In the genomic region with DNA sequence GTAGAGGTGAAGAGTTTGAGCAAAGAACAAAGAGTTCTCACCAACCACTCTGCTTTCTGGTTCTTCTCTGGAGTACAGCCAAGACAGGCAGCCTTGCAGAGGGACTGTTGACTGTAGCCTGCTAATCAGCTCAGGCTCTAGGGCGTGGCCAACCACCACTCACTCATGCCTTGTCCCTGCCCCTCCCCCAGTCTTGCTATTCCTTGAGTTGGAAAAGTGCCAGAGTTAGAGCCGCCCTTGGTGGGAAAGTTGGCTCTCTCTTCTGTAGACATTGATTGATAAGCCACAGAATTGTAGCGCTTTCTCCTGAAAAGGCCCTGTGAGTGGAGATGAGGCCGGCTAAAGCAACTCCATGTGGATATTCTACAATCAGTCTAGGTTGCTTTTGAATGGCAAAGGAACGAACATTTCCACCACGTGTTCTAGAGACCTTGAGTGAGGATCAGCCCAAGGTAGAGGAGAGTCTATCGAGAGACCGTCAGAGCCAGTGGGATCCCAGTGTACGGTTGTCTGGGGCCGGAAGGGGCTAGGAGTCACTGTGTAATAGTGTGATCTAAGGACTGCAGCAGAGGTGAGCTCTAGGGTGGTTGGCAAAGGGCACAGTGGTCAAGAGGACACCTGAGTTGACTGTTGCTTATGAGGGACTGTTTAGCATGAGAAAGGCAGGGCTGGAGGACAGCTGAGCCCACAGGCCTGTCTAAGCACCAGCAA, we compare ENCODE assay signal across 8 mouse cellular contexts.
DNase-seq lines count a peak whose midpoint lies in the region; ATAC-seq and TF ChIP-seq lines count a peak whose summit lies in the region.
"Had no signal": no experiment of that assay in that cellular context is flagged by ENCODE, and none has a peak within 500 bp of the region (broad histone marks: within the 10 kb centered on the region; RNA-seq: fewer than 3 reads in every experiment).

No protein-coding gene starts in this region.

- peak; percentile 82 for ATAC-seq in heart, embryonic 14.5 days (ENCODE audit: insufficient number of reproducible peaks, insufficient read depth, low FRiP score, low read depth)
- ATAC-seq in limb, embryonic 15.5 days (ENCODE audit: insufficient number of reproducible peaks, low FRiP score, low TSS enrichment, low read depth): peak; percentile 77; the same call in 1 of the 2 replicates
- ATAC-seq in activated CD4-positive, CD25-positive, alpha-beta regulatory T cell, adult 4 months: no peak

- TF ChIP-seq RAD21 in MEL (IDR thresholded peaks at IDR 0.05; ENCODE audit: low read depth, low read length): no peak

- peak; percentile 97 for DNase-seq in MEL (ENCODE audit: low read depth, low spot score)
- DNase-seq in adrenal gland, postnatal 25 days: peak; percentile 30
- peak; percentile 32 for DNase-seq in ovary, postnatal 36 days (ENCODE audit: low spot score)
- DNase-seq in frontal cortex, adult 2 months (ENCODE audit: extremely low spot score in 1 of 2, low spot score in 1 of 2): no peak

- H3K27ac ChIP-seq in MEL (ENCODE audit: control insufficient read depth, low read depth, low read length): peak overlapping the region; percentile 90
- H3K27ac ChIP-seq in heart, embryonic 14.5 days (replicated peaks in 1 of 2; ENCODE audit: control insufficient read depth in 1 of 2, insufficient read depth in 1 of 2, low read depth in 2 of 2, low read length in 2 of 2): peak overlapping the region; percentile 52 to 71
- peak overlapping the region; percentile 61; the same call in 1 of the 2 replicates for H3K27ac ChIP-seq in limb, embryonic 15.5 days

- peak; percentile 90 to 98 for TF ChIP-seq EP300 in MEL (IDR thresholded peaks at IDR 0.05; ENCODE audit: low read depth in 1 of 2, low read length in 2 of 2)

- peak in 1 of 2 experiments; percentile 45; a peak in 1 of 4 replicates for TF ChIP-seq POLR2A in MEL (IDR thresholded peaks at IDR 0.05; ENCODE audit: control insufficient read depth in 1 of 2, insufficient read depth in 1 of 2, low read depth in 1 of 2, low read length in 2 of 2, poor library complexity in 1 of 2)

- H3K9me3 ChIP-seq in MEL (replicated peaks; ENCODE audit: insufficient read depth, low read length): no peaks in the 10 kb centered on the region
- peaks cover 10% of the 10 kb centered on the region for H3K9me3 ChIP-seq in heart, embryonic 14.5 days (ENCODE audit: control insufficient read depth, low read length)
- no peaks in the 10 kb centered on the region for H3K9me3 ChIP-seq in limb, embryonic 15.5 days

- WGBS in heart, embryonic 14.5 days: 45% methylated on average over 10 of the region's 10 CpGs
- WGBS in limb, embryonic 15.5 days: 53% methylated on average over 10 of the region's 10 CpGs

- H3K4me1 ChIP-seq in MEL (ENCODE audit: control insufficient read depth in 1 of 2, insufficient read depth in 2 of 2, low read length in 2 of 2): peaks cover 26 to 34% of the 10 kb centered on the region in 2 experiments
- H3K4me1 ChIP-seq in heart, embryonic 14.5 days (ENCODE audit: control insufficient read depth in 2 of 2, insufficient read depth in 2 of 2, low read length in 2 of 2): peaks cover 20 to 25% of the 10 kb centered on the region in 2 experiments
- peaks cover 20% of the 10 kb centered on the region for H3K4me1 ChIP-seq in limb, embryonic 15.5 days
- H3K4me1 ChIP-seq: megakaryocyte, embryonic 14.5 days had no signal

- H3K4me3 ChIP-seq in MEL (ENCODE audit: control insufficient read depth in 1 of 2, insufficient read depth in 1 of 2, low read depth in 2 of 2, low read length in 2 of 2): peak overlapping the region; percentile 41 to 52
- no peak overlapping the region for H3K4me3 ChIP-seq in heart, embryonic 14.5 days (ENCODE audit: control insufficient read depth in 1 of 2, insufficient read depth in 1 of 2, low read depth in 1 of 2, low read length in 2 of 2)
- no peak overlapping the region for H3K4me3 ChIP-seq in limb, embryonic 15.5 days
- H3K4me3 ChIP-seq: megakaryocyte, embryonic 14.5 days had no signal

- peak overlapping the region; percentile 59 for H3K9ac ChIP-seq in MEL (ENCODE audit: control insufficient read depth, low read depth, low read length, poor library complexity, severe bottlenecking)
- H3K9ac ChIP-seq in heart, embryonic 14.5 days (ENCODE audit: low read length): no peak overlapping the region
- no peak overlapping the region for H3K9ac ChIP-seq in limb, embryonic 15.5 days

- H3K36me3 ChIP-seq in MEL (ENCODE audit: control insufficient read depth in 1 of 2, insufficient read depth in 2 of 2, low read length in 2 of 2): peaks cover 0 to 29% of the 10 kb centered on the region in 2 experiments; a peak in 2 of 4 replicates
- no peaks in the 10 kb centered on the region for H3K36me3 ChIP-seq in heart, embryonic 14.5 days (ENCODE audit: control insufficient read depth, insufficient read depth, low read length)
- no peaks in the 10 kb centered on the region for H3K36me3 ChIP-seq in limb, embryonic 15.5 days

- TF ChIP-seq CTCF in MEL (IDR thresholded peaks at IDR 0.05 in 2 of 3, conservative IDR thresholded peaks at IDR 0.05 in 1 of 3; ENCODE audit: control insufficient read depth in 1 of 3, insufficient read depth in 1 of 3, low read depth in 2 of 3, low read length in 3 of 3, poor library complexity in 1 of 3, severe bottlenecking in 1 of 3): no peak

- no peaks in the 10 kb centered on the region for H3K27me3 ChIP-seq in MEL (ENCODE audit: control insufficient read depth in 1 of 2, insufficient read depth in 2 of 2, low read length in 2 of 2)
- no peaks in the 10 kb centered on the region for H3K27me3 ChIP-seq in heart, embryonic 14.5 days (ENCODE audit: control insufficient read depth, insufficient read depth, low read length)
- no peaks in the 10 kb centered on the region for H3K27me3 ChIP-seq in limb, embryonic 15.5 days

- H3K4me2 ChIP-seq in heart, embryonic 14.5 days (ENCODE audit: low read length): peak overlapping the region; percentile 11
- no peak overlapping the region for H3K4me2 ChIP-seq in limb, embryonic 15.5 days

- no peaks in the 10 kb centered on the region for H3K79me2 ChIP-seq in MEL (ENCODE audit: control insufficient read depth, insufficient read depth, low read length, poor library complexity)

TF ChIP-seq in MEL, 35 proteins besides CTCF, POLR2A, EP300 and RAD21 (continues in another document):
- TF ChIP-seq NRF1 (IDR thresholded peaks at IDR 0.05; ENCODE audit: insufficient read depth, low read depth, low read length, poor library complexity, severe bottlenecking) (no peak), POLR2AphosphoS5 (IDR thresholded peaks at IDR 0.05; ENCODE audit: borderline replicate concordance, low read depth, low read length) (no peak), ZKSCAN1 (IDR thresholded peaks at IDR 0.05; ENCODE audit: low read depth, low read length) (no peak), ELF1 (IDR thresholded peaks at IDR 0.05; ENCODE audit: low read depth, low read length) (no peak), GABPA (IDR thresholded peaks at IDR 0.05; ENCODE audit: low read depth, low read length) (no peak), MYC (IDR thresholded peaks at IDR 0.05; ENCODE audit: low read depth, low read length) (peak; percentile 96), MXI1 (IDR thresholded peaks at IDR 0.05; ENCODE audit: low read depth, low read length) (peak; percentile 80), UBTF (IDR thresholded peaks at IDR 0.05; ENCODE audit: borderline replicate concordance, insufficient read depth, low read depth, low read length) (no peak), MAZ (IDR thresholded peaks at IDR 0.05; ENCODE audit: low read depth, low read length) (peak; percentile 66), TBP (IDR thresholded peaks at IDR 0.05; ENCODE audit: low read depth, low read length) (peak; percentile 21; the same call in 1 of the 2 replicates), USF2 (IDR thresholded peaks at IDR 0.05; ENCODE audit: borderline replicate concordance in 1 of 2, insufficient read depth in 1 of 2, low read depth in 1 of 2, low read length in 2 of 2) (no peak), ZC3H11A (IDR thresholded peaks at IDR 0.05; ENCODE audit: low read depth, low read length) (no peak), RCOR1 (IDR thresholded peaks at IDR 0.05; ENCODE audit: low read depth, low read length) (peak; percentile 92), BHLHE40 (IDR thresholded peaks at IDR 0.05; ENCODE audit: borderline replicate concordance, low read depth, low read length) (peak; percentile 78), ETS1 (IDR thresholded peaks at IDR 0.05; ENCODE audit: low read depth, low read length) (peak; percentile 98), MAX (IDR thresholded peaks at IDR 0.05; ENCODE audit: low read length) (peak; percentile 93), SIN3A (IDR thresholded peaks at IDR 0.05; ENCODE audit: low read length) (peak; percentile 91), CHD2 (IDR thresholded peaks at IDR 0.05; ENCODE audit: low read length) (peak; percentile 85), JUND (IDR thresholded peaks at IDR 0.05; ENCODE audit: low read depth, low read length) (no peak), TAL1 (IDR thresholded peaks at IDR 0.05; ENCODE audit: low read length) (0 out of 2 replicates have a peak, but pooled peaks have one; percentile 5), TCF12 (IDR thresholded peaks at IDR 0.05; ENCODE audit: low read depth, low read length) (peak; percentile 83), HCFC1 (IDR thresholded peaks at IDR 0.05; ENCODE audit: low read depth, low read length) (peak; percentile 57; the same call in 1 of the 2 replicates), KAT2A (conservative IDR thresholded peaks at IDR 0.05; ENCODE audit: low read depth, low read length) (no peak; the same call in 1 of the 2 replicates), CHD1 (IDR thresholded peaks at IDR 0.05; ENCODE audit: low read depth, low read length) (no peak), ZNF384 (IDR thresholded peaks at IDR 0.05; ENCODE audit: low read depth, low read length) (no peak), E2F4 (IDR thresholded peaks at IDR 0.05; ENCODE audit: borderline replicate concordance, low read depth, low read length) (no peak), MYB (IDR thresholded peaks at IDR 0.05; ENCODE audit: low read depth, low read length) (peak; percentile 93), NELFE (IDR thresholded peaks at IDR 0.05; ENCODE audit: low read depth, low read length) (no peak), USF1 (IDR thresholded peaks at IDR 0.05; ENCODE audit: low read depth, low read length) (peak; percentile 48), POLR2AphosphoS2 (IDR thresholded peaks at IDR 0.05; ENCODE audit: low read length) (peak; percentile 79; the same call in 1 of the 2 replicates), SMC3 (IDR thresholded peaks at IDR 0.05; ENCODE audit: low read depth, low read length) (no peak), GATA1 (IDR thresholded peaks at IDR 0.05; ENCODE audit: low read depth, low read length) (peak; percentile 83), MEF2A (IDR thresholded peaks at IDR 0.05; ENCODE audit: extremely low read depth, insufficient replicate concordance, low read depth, low read length, poor library complexity, severe bottlenecking) (0 out of 2 replicates have a peak, but pooled peaks have one; percentile 53), ZMIZ1 (IDR thresholded peaks at IDR 0.05; ENCODE audit: low read depth, low read length) (peak; percentile 43)

Comparison
In these comparisons a context has a peak if more than half of its experiments do, and no peak if none do; other contexts are left out.
1. DNase-seq: peak in MEL (single experiment), adrenal gland, postnatal 25 days (single experiment) and ovary, postnatal 36 days (single experiment); none in frontal cortex, adult 2 months (0 of 2).
2. H3K4me3 ChIP-seq: peak in MEL (2 of 2); none in heart, embryonic 14.5 days (0 of 2) and limb, embryonic 15.5 days (single experiment).
3. Peak in every context shown above with its lines, with median percentiles within 50 percentile points of each other: H3K27ac ChIP-seq.